Mouse (Mus musculus): ENCODE measurements around the gene Kcnab1. TPM values are rescaled to one million over a fixed set of nuclear protein-coding genes. Genes with fewer than 3 reads are reported as not detected.

Gene Kcnab1
- polyA plus RNA-seq, 2 experiments = 4.2 to 9.2 TPM

- H3K4me2 ChIP-seq (replicated peaks; ENCODE audit: low read depth, low read length, severe bottlenecking) = no peak overlapping the region
- H3K9me3 ChIP-seq (ENCODE audit: control insufficient read depth, low read length) = no peaks in the 10 kb centered on the region
- DNase-seq (ENCODE audit: low spot score) (no peak), ATAC-seq (ENCODE audit: low FRiP score, low read depth) (no peak)
- no peaks in the 10 kb centered on the region for H3K4me1 ChIP-seq (ENCODE audit: control insufficient read depth, insufficient read depth, low read length)
- no peak for TF ChIP-seq POLR2A (IDR thresholded peaks at IDR 0.05; ENCODE audit: borderline replicate concordance, extremely low read depth, insufficient read depth, insufficient read length)
- no peak overlapping the region for H3K4me3 ChIP-seq (replicated peaks; ENCODE audit: low read length)
- no peak overlapping the region for H3K9ac ChIP-seq (ENCODE audit: low read depth, low read length, severe bottlenecking)
- no peak overlapping the region for H3K27ac ChIP-seq (replicated peaks; ENCODE audit: low read depth, low read length)
- no peaks in the 10 kb centered on the region for H3K27me3 ChIP-seq (ENCODE audit: control insufficient read depth, insufficient read depth, low read length)
- no peaks in the 10 kb centered on the region for H3K36me3 ChIP-seq (ENCODE audit: control insufficient read depth, insufficient read depth, low read length)
These were observed 207.6 kb downstream of the Kcnab1 start for GRCm38 (mm10) chr3:65316738-65317137.

- Histone ChIP-seq H3K36me3 (ENCODE audit: control insufficient read depth, insufficient read depth, low read length) (no peaks in the 10 kb centered on the region), H3K4me3 (replicated peaks; ENCODE audit: low read length) (no peak overlapping the region), H3K9me3 (ENCODE audit: control insufficient read depth, low read length) (no peaks in the 10 kb centered on the region), H3K9ac (ENCODE audit: low read depth, low read length, severe bottlenecking) (no peak overlapping the region), H3K27ac (replicated peaks; ENCODE audit: low read depth, low read length) (no peak overlapping the region), H3K27me3 (ENCODE audit: control insufficient read depth, insufficient read depth, low read length) (no peaks in the 10 kb centered on the region), H3K4me2 (replicated peaks; ENCODE audit: low read depth, low read length, severe bottlenecking) (no peak overlapping the region), H3K4me1 (ENCODE audit: control insufficient read depth, insufficient read depth, low read length) (no peaks in the 10 kb centered on the region)
- no peak for TF ChIP-seq POLR2A (IDR thresholded peaks at IDR 0.05; ENCODE audit: borderline replicate concordance, extremely low read depth, insufficient read depth, insufficient read length)
- ATAC-seq (ENCODE audit: low FRiP score, low read depth) (no peak), DNase-seq (ENCODE audit: low spot score) (peak; percentile 48)
- WGBS = 47% methylated on average over 10 of the region's 10 CpGs
These were observed 208.8 kb downstream of the Kcnab1 start for GRCm38 (mm10) chr3:65317876-65318537.

- no peak overlapping the region for H3K9ac ChIP-seq (ENCODE audit: low read depth, low read length, severe bottlenecking)
- ATAC-seq (ENCODE audit: low FRiP score, low read depth) = no peak
- H3K4me2 ChIP-seq (replicated peaks; ENCODE audit: low read depth, low read length, severe bottlenecking) = no peak overlapping the region
- H3K9me3 ChIP-seq (ENCODE audit: control insufficient read depth, low read length) = no peaks in the 10 kb centered on the region
- H3K4me1 ChIP-seq (ENCODE audit: control insufficient read depth, insufficient read depth, low read length) = no peaks in the 10 kb centered on the region
- no peak overlapping the region for H3K27ac ChIP-seq (replicated peaks; ENCODE audit: low read depth, low read length)
- TF ChIP-seq POLR2A (IDR thresholded peaks at IDR 0.05; ENCODE audit: borderline replicate concordance, extremely low read depth, insufficient read depth, insufficient read length) = no peak
- no peaks in the 10 kb centered on the region for H3K36me3 ChIP-seq (ENCODE audit: control insufficient read depth, insufficient read depth, low read length)
- DNase-seq (ENCODE audit: low spot score) = no peak
- WGBS = 69% methylated on average over 7 of the region's 7 CpGs
- no peaks in the 10 kb centered on the region for H3K27me3 ChIP-seq (ENCODE audit: control insufficient read depth, insufficient read depth, low read length)
- H3K4me3 ChIP-seq (replicated peaks; ENCODE audit: low read length) = no peak overlapping the region
These were observed 210.2 kb downstream of the Kcnab1 start for GRCm38 (mm10) chr3:65319248-65320008.

- H3K4me3 ChIP-seq (replicated peaks; ENCODE audit: low read length) = no peak overlapping the region
- no peaks in the 10 kb centered on the region for H3K27me3 ChIP-seq (ENCODE audit: control insufficient read depth, insufficient read depth, low read length)
- H3K4me1 ChIP-seq (ENCODE audit: control insufficient read depth, insufficient read depth, low read length) = no peaks in the 10 kb centered on the region
- no peak for TF ChIP-seq POLR2A (IDR thresholded peaks at IDR 0.05; ENCODE audit: borderline replicate concordance, extremely low read depth, insufficient read depth, insufficient read length)
- ATAC-seq (ENCODE audit: low FRiP score, low read depth) (no peak), DNase-seq (ENCODE audit: low spot score) (no peak)
- H3K4me2 ChIP-seq (replicated peaks; ENCODE audit: low read depth, low read length, severe bottlenecking) = no peak overlapping the region
- H3K27ac ChIP-seq (replicated peaks; ENCODE audit: low read depth, low read length) = no peak overlapping the region
- no peak overlapping the region for H3K9ac ChIP-seq (ENCODE audit: low read depth, low read length, severe bottlenecking)
- WGBS = 85% methylated on average over 4 of the region's 4 CpGs
- no peaks in the 10 kb centered on the region for H3K36me3 ChIP-seq (ENCODE audit: control insufficient read depth, insufficient read depth, low read length)
- H3K9me3 ChIP-seq (ENCODE audit: control insufficient read depth, low read length) = no peaks in the 10 kb centered on the region
These were observed 211.8 kb downstream of the Kcnab1 start for GRCm38 (mm10) chr3:65320990-65321389.

GRCm38 (mm10) chr3:65321981-65322779 is 213.0 kb downstream of the Kcnab1 start:
- WGBS = 89% methylated on average over 14 of the region's 14 CpGs
- ATAC-seq (ENCODE audit: low FRiP score, low read depth) = no peak

More at GRCm38 (mm10) chr3:65321981-65322779, 213.0 kb downstream of the Kcnab1 start:
- Histone ChIP-seq H3K4me1 (ENCODE audit: control insufficient read depth, insufficient read depth, low read length) (no peaks in the 10 kb centered on the region), H3K36me3 (ENCODE audit: control insufficient read depth, insufficient read depth, low read length) (no peaks in the 10 kb centered on the region), H3K9me3 (ENCODE audit: control insufficient read depth, low read length) (no peaks in the 10 kb centered on the region), H3K27ac (replicated peaks; ENCODE audit: low read depth, low read length) (no peak overlapping the region), H3K4me2 (replicated peaks; ENCODE audit: low read depth, low read length, severe bottlenecking) (no peak overlapping the region), H3K9ac (ENCODE audit: low read depth, low read length, severe bottlenecking) (no peak overlapping the region), H3K4me3 (replicated peaks; ENCODE audit: low read length) (no peak overlapping the region), H3K27me3 (ENCODE audit: control insufficient read depth, insufficient read depth, low read length) (no peaks in the 10 kb centered on the region)
- no peak for TF ChIP-seq POLR2A (IDR thresholded peaks at IDR 0.05; ENCODE audit: borderline replicate concordance, extremely low read depth, insufficient read depth, insufficient read length)
- DNase-seq (ENCODE audit: low spot score) = no peak
